Mouse (Mus musculus): ENCODE results near the gene Dcun1d2. TPM values are rescaled to one million over a fixed set of nuclear protein-coding genes. Genes with fewer than 3 reads are reported as not detected.

Dcun1d2 gene
- polyA plus RNA-seq, 1 experiment from 2014 or later = 40.8 TPM

DNA sequence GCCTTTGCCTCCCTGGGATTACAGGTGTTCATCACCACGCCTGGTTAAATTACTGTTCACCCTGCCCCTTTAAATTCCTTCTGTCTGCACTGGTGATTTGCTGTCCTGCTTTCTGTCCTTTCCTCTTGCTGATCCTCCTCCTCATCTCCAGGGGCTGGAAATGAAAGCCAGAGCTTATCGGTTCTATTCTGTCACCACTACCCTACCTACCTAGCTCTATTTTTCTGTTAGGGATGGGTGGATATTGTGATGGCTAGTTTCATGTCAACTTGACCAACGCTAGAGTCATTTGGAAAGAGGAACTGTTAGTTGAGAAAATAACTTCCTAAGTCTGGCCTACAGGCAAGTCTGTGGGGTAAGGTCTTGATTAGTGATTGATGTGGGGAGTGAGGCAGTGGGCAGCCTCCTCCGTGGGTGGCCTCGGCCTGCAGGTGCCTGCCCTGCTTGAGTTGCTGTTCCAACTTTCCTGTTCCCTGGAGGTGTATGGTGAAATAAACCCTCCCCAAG is 10.9 kb downstream of the Dcun1d2 start:
- WGBS = 94% methylated on average over 5 of the region's 5 CpGs
- Histone ChIP-seq H3K4me2 (ENCODE audit: low read length) (no peak overlapping the region), H3K9ac (replicated peaks; ENCODE audit: low read depth, low read length) (no peak overlapping the region), H3K4me1 (replicated peaks; ENCODE audit: control insufficient read depth, insufficient read depth, low read length) (no peaks in the 10 kb centered on the region), H3K27ac (ENCODE audit: low read length) (no peak overlapping the region), H3K9me3 (ENCODE audit: control insufficient read depth, low read length) (no peaks in the 10 kb centered on the region), H3K36me3 (ENCODE audit: control insufficient read depth, insufficient read depth) (0 out of 2 replicates have a peak, but pooled peaks cover 4% of the 10 kb centered on the region), H3K4me3 (replicated peaks; ENCODE audit: low read length) (no peak overlapping the region), H3K27me3 (replicated peaks; ENCODE audit: control insufficient read depth, insufficient read depth, low read length) (no peaks in the 10 kb centered on the region)
- no peak for ATAC-seq

DNA sequence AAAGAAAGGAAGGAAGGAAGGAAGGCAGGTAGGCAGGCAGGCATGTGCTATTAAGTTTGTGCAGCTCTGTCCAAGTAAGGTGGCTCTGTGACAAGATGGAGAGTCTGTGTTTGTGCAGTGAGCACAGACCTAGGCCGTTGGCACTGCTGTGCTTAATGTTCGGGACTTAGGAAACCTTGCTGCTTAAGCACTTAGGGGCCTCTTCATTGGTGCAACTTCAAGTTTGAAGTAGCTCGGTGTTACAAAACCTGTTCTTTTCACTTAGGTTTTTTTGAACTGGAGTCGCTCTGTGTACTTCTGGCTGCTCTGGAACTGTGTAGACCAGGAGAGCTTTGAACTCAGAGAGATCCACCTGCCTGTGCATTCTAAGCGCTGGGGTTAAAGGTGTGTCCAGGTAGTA is 15.1 kb downstream of the Dcun1d2 start:
- H3K36me3 ChIP-seq (ENCODE audit: control insufficient read depth, insufficient read depth) = peaks cover 11% of the 10 kb centered on the region; the same call in 1 of the 2 replicates

DNA sequence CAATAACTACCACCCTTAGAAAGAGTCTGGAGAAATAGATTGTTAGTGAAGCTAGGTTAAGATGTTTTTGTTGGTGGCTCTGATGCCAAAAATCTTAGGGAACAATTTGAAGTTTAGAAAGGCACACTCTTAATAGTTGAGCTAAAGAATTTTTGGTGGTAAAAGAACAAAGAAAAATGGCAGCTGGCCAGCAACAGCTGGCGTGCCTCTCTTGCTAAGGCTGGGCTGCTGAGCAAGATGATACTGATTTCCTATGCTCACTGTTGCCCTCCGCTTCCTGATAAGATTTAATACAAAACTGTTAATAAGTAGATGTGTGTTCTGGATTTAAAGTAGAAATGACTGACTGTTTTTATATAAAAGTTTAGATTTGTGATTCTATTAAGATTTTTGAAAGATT is 20.4 kb downstream of the Dcun1d2 start:
- 69% methylated on average over 2 of the region's 2 CpGs for WGBS
- Histone ChIP-seq H3K4me1 (replicated peaks; ENCODE audit: control insufficient read depth, insufficient read depth, low read length) (no peaks in the 10 kb centered on the region), H3K4me2 (ENCODE audit: low read length) (no peak overlapping the region), H3K9ac (replicated peaks; ENCODE audit: low read depth, low read length) (no peak overlapping the region), H3K9me3 (ENCODE audit: control insufficient read depth, low read length) (no peaks in the 10 kb centered on the region), H3K36me3 (ENCODE audit: control insufficient read depth, insufficient read depth) (peaks cover 9% of the 10 kb centered on the region; the same call in 1 of the 2 replicates), H3K27me3 (replicated peaks; ENCODE audit: control insufficient read depth, insufficient read depth, low read length) (no peaks in the 10 kb centered on the region), H3K4me3 (replicated peaks; ENCODE audit: low read length) (no peak overlapping the region), H3K27ac (ENCODE audit: low read length) (no peak overlapping the region)
- ATAC-seq = no peak

More for the DNA sequence above, 15.1 kb downstream of the Dcun1d2 start:
- Histone ChIP-seq H3K4me3 (replicated peaks; ENCODE audit: low read length) (no peak overlapping the region), H3K27me3 (replicated peaks; ENCODE audit: control insufficient read depth, insufficient read depth, low read length) (no peaks in the 10 kb centered on the region), H3K4me2 (ENCODE audit: low read length) (no peak overlapping the region), H3K27ac (ENCODE audit: low read length) (no peak overlapping the region), H3K9ac (replicated peaks; ENCODE audit: low read depth, low read length) (no peak overlapping the region), H3K4me1 (replicated peaks; ENCODE audit: control insufficient read depth, insufficient read depth, low read length) (no peaks in the 10 kb centered on the region), H3K9me3 (ENCODE audit: control insufficient read depth, low read length) (no peaks in the 10 kb centered on the region)
- no peak for ATAC-seq
- 93% methylated on average over 5 of the region's 5 CpGs for WGBS

- no peaks in the 10 kb centered on the region for H3K4me1 ChIP-seq (replicated peaks; ENCODE audit: control insufficient read depth, insufficient read depth, low read length)
- no peak overlapping the region for H3K9ac ChIP-seq (replicated peaks; ENCODE audit: low read depth, low read length)
- H3K4me3 ChIP-seq (replicated peaks; ENCODE audit: low read length) = no peak overlapping the region
- 56% methylated on average over 3 of the region's 3 CpGs for WGBS
- H3K4me2 ChIP-seq (ENCODE audit: low read length) = no peak overlapping the region
- H3K36me3 ChIP-seq (ENCODE audit: control insufficient read depth, insufficient read depth) = peaks cover 7% of the 10 kb centered on the region; the same call in 1 of the 2 replicates
- ATAC-seq = no peak
- H3K9me3 ChIP-seq (ENCODE audit: control insufficient read depth, low read length) = no peaks in the 10 kb centered on the region
- H3K27me3 ChIP-seq (replicated peaks; ENCODE audit: control insufficient read depth, insufficient read depth, low read length) = no peaks in the 10 kb centered on the region
- no peak overlapping the region for H3K27ac ChIP-seq (ENCODE audit: low read length)
Measured at GRCm38 (mm10) chr8:13263376-13263775, 24.6 kb downstream of the Dcun1d2 start.

DNA sequence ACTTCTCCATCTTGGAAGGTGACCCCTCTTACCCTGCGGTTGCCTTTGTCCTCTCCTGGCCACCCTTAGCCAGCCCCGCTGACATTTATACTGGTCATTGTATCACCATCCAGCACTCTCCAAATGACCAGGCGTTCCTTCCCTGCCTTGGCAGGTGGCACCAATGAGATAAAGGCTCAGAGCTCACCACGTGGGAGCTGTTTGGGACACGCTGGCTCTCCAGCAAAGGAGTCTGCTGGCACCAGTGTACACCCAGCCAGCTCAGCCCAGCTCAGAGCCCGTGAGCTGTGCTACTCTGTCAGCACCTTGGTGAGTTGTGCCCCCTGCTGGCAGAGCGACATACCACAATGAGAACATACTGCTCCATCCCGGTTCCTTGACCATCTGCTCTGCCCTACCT is 33.9 kb downstream of the Dcun1d2 start, which contains the start of gene Adprhl1:
Gene Adprhl1 (minus strand): TSS at position 144 of the 400 bp plus-strand sequence.
- H3K4me2 ChIP-seq (ENCODE audit: low read length) = no peak within 1 kb of the TSS
- WGBS = 35% methylated on average over 8 of the region's 8 CpGs
- H3K4me3 ChIP-seq (replicated peaks; ENCODE audit: low read length) = no peak within 1 kb of the TSS
- peaks cover 10% of the 10 kb centered on the region for H3K36me3 ChIP-seq (ENCODE audit: control insufficient read depth, insufficient read depth)
- ATAC-seq = peak; percentile 63
- H3K27me3 ChIP-seq (replicated peaks; ENCODE audit: control insufficient read depth, insufficient read depth, low read length) = no peaks in the 10 kb centered on the region
- H3K27ac ChIP-seq (ENCODE audit: low read length) = no peak within 1 kb of the TSS
- H3K4me1 ChIP-seq (replicated peaks; ENCODE audit: control insufficient read depth, insufficient read depth, low read length) = no peaks in the 10 kb centered on the region
- no peaks in the 10 kb centered on the region for H3K9me3 ChIP-seq (ENCODE audit: control insufficient read depth, low read length)
- no peak within 1 kb of the TSS for H3K9ac ChIP-seq (replicated peaks; ENCODE audit: low read depth, low read length)

GRCm38 (mm10) chr8:13253413-13253812 is 34.5 kb downstream of the Dcun1d2 start:
- H3K4me2 ChIP-seq (ENCODE audit: low read length) = no peak overlapping the region
- no peak overlapping the region for H3K4me3 ChIP-seq (replicated peaks; ENCODE audit: low read length)
- no peaks in the 10 kb centered on the region for H3K9me3 ChIP-seq (ENCODE audit: control insufficient read depth, low read length)
- no peak overlapping the region for H3K27ac ChIP-seq (ENCODE audit: low read length)
- no peaks in the 10 kb centered on the region for H3K27me3 ChIP-seq (replicated peaks; ENCODE audit: control insufficient read depth, insufficient read depth, low read length)
- no peak overlapping the region for H3K9ac ChIP-seq (replicated peaks; ENCODE audit: low read depth, low read length)
- H3K36me3 ChIP-seq (ENCODE audit: control insufficient read depth, insufficient read depth) = peaks cover 10% of the 10 kb centered on the region
- WGBS = 84% methylated on average over 5 of the region's 5 CpGs
- H3K4me1 ChIP-seq (replicated peaks; ENCODE audit: control insufficient read depth, insufficient read depth, low read length) = no peaks in the 10 kb centered on the region
- no peak for ATAC-seq

DNA sequence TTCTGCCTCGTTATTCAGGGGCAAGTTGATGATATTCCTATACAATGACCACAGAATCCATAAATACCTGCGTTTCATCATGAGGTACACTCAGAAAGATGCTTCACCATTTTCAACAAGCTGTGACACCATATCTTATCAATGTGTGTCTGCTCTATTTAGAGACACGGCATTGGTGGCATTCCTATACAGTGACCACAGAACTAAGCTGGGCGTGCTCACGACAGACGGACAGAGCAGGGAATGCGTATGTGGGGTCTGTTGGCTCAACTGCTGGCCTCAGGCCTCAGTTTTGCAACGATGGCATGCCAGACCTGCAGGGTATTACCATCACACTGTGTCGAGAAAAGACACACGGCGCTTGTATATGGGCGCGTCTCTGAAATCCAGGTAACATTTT is 35.1 kb downstream of the Dcun1d2 start:
- no peak overlapping the region for H3K9ac ChIP-seq (replicated peaks; ENCODE audit: low read depth, low read length)
- ATAC-seq = no peak
- WGBS = 90% methylated on average over 13 of the region's 13 CpGs
- H3K36me3 ChIP-seq (ENCODE audit: control insufficient read depth, insufficient read depth) = peaks cover 7% of the 10 kb centered on the region; the same call in 1 of the 2 replicates
- no peak overlapping the region for H3K4me3 ChIP-seq (replicated peaks; ENCODE audit: low read length)
- no peak overlapping the region for H3K4me2 ChIP-seq (ENCODE audit: low read length)
- H3K9me3 ChIP-seq (ENCODE audit: control insufficient read depth, low read length) = no peaks in the 10 kb centered on the region
- no peaks in the 10 kb centered on the region for H3K27me3 ChIP-seq (replicated peaks; ENCODE audit: control insufficient read depth, insufficient read depth, low read length)
- H3K27ac ChIP-seq (ENCODE audit: low read length) = no peak overlapping the region
- no peaks in the 10 kb centered on the region for H3K4me1 ChIP-seq (replicated peaks; ENCODE audit: control insufficient read depth, insufficient read depth, low read length)

GRCm38 (mm10) chr8:13244343-13244880 is 43.5 kb downstream of the Dcun1d2 start:
- Histone ChIP-seq H3K4me3 (replicated peaks; ENCODE audit: low read length) (no peak overlapping the region), H3K27me3 (replicated peaks; ENCODE audit: control insufficient read depth, insufficient read depth, low read length) (no peaks in the 10 kb centered on the region), H3K36me3 (ENCODE audit: control insufficient read depth, insufficient read depth) (no peaks in the 10 kb centered on the region), H3K9ac (replicated peaks; ENCODE audit: low read depth, low read length) (no peak overlapping the region), H3K9me3 (ENCODE audit: control insufficient read depth, low read length) (no peaks in the 10 kb centered on the region), H3K4me1 (replicated peaks; ENCODE audit: control insufficient read depth, insufficient read depth, low read length) (no peaks in the 10 kb centered on the region), H3K27ac (ENCODE audit: low read length) (no peak overlapping the region), H3K4me2 (ENCODE audit: low read length) (no peak overlapping the region)
- 89% methylated on average over 11 of the region's 11 CpGs for WGBS
- ATAC-seq = no peak

DNA sequence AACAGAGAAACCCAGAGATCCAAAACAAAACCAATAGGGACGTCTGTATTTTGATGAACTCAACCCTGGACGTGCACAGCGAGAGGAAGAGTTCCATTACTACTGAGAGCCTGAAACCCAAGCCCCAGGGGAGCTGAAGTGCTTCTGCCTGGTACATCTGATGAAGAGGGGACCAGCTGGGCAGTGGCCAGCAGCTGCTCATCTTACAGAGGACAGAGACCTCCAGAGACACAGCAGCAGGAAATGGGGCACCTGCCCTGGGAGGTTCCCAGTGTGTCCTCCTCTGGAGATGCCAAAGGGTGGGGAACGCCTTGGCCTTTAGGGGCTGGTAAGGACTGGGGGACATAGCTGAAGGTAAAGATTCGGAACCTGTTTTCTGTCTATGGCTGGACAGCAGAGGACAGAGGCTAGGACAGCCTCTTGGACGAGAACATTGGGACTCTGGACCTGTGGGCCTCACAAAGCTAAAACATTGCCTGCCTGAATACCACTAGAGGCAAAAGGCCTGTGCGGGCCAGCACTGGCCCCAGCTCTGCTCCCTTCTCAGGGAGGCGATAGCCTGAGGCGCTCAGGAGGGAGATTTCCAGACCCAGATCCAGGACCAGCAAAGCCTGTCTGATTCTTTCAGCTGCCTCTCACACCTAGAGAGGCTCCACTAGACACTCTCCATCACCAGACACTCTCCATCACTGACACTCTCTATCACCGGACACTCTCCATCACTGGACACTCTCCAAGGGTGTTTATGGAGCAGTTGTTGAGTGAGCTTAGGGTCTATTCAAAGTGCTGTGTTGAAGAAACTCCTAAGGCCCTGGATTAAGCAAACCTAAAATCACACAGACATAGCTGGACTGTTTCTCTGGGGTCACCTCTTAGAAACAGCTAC is 44.7 kb downstream of the Dcun1d2 start:
- H3K27ac ChIP-seq (ENCODE audit: low read length) = no peak overlapping the region
- no peaks in the 10 kb centered on the region for H3K4me1 ChIP-seq (replicated peaks; ENCODE audit: control insufficient read depth, insufficient read depth, low read length)
- H3K36me3 ChIP-seq (ENCODE audit: control insufficient read depth, insufficient read depth) = no peaks in the 10 kb centered on the region
- no peak overlapping the region for H3K4me2 ChIP-seq (ENCODE audit: low read length)
- no peaks in the 10 kb centered on the region for H3K9me3 ChIP-seq (ENCODE audit: control insufficient read depth, low read length)
- H3K27me3 ChIP-seq (replicated peaks; ENCODE audit: control insufficient read depth, insufficient read depth, low read length) = no peaks in the 10 kb centered on the region
- no peak overlapping the region for H3K9ac ChIP-seq (replicated peaks; ENCODE audit: low read depth, low read length)
- WGBS = 84% methylated on average over 10 of the region's 10 CpGs
- H3K4me3 ChIP-seq (replicated peaks; ENCODE audit: low read length) = no peak overlapping the region
- no peak for ATAC-seq

Data from forebrain, embryonic 16.5 days (tissue).